Mouse (Mus musculus) mouse trophoblast stem cell (cell line): ENCODE measurements at regions not wholly inside any gene's neighbourhood (a gene's known extent, or its start where the extent isn't known, plus 50 kb on each side); places are given as distances from the start of the nearest gene placed in this dataset.

Source experiments
- in situ Hi-C, 2 experiments: fragments of 300-500 bp; cut with MseI, MboI; formaldehyde crosslinking; loops; 2 replicates in 1 of 2; 3 replicates in 1 of 2; pipeline ENCODE4 v1.15.1; 2025

DNA sequence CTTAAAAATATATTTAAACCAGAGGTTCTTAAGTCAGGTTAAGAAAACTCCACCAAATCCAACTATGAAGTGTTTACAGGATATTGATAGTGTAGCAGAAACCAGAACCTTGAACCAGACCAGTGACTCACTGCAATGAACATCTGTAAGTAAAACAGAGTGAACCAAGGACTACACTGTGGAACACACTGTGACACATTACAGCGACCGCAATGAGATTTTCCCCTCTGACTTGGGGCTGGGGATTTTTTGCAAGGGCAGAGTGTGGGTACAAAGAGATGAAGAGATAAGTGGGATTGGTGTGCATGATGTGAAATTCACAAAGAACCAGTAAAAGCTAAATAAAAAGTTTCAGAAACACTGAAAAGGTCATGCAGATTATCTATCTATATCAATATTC lies 73.0 kb upstream of the Nrn1 start:
- in situ Hi-C loops: no loop called here

GRCm38 (mm10) chr13:36789360-36789759 lies 54.4 kb upstream of the Nrn1 start:
- in situ Hi-C loops: loop anchor here (10.0 to 25.0 kb wide), 2 partner anchors 523 to 525 kb away; no protein-coding TSS in a partner anchor
